Mouse (Mus musculus) cerebral cortex, adult 2 months (tissue): ENCODE data around the gene Mamdc4.

Source experiments
- WGBS: fragments of 180-500 bp; shearing (Covaris S2); methylation state at CpG from one replicate; pipeline ENCODE4 v1.1.7; 2018; 5-methylcytosine and 5-hydroxymethylcytosine counted together

Gene Mamdc4

DNA sequence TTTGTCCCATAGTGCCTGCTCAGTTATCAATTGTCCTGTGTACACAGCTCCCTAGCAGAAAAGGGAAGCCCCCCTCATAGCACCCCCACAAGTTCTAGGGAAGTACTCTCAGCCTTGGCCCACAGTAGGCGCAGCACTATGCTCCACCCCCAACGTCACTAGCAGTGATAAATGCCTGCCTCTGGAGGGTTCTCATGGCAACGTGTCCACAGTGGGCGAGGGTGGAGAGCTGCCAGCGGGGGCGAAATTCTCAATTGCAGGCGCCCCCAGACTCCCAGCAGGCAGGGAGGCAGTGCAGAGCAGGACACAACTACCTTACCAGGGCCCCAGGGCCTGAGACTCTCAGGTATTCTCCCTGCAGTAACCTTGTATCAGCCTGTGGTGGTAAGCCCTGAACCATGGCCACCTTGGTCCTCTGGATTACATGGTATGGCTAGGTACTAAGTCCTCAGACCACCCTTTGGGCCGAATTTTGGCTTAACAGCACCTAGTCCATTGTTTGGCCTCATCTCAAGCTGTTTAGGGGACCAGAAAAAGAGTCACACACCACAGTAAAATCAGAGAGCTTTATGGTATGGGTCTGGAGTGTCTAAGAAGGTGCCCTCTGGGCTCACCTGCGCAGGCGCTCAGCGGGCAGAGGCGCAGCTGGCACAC lies 7.9 kb upstream of the Mamdc4 start:
- 35% methylated on average over 12 of the region's 12 CpGs for WGBS

DNA sequence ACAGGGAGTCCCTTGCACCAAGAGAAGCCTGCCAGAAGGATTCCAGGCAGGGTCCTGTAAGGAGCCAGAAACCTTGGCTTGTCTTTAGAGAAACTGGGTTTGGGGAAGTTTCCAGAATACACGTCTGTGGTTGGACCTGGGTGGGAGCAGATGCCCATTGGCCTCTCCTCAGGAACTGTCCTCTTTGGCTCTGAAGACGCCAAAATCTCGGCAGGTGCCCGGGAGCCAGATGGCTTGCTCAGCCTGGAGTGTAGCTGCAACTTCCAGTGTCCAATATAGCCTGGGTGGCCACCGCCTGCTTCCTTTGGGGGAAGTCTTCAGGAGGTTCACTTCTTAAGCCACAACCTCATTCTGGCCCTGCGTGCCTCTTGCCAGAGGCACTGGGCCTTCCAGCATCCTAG lies 7.3 kb upstream of the Mamdc4 start:
- 4% methylated on average over 6 of the region's 6 CpGs for WGBS

DNA sequence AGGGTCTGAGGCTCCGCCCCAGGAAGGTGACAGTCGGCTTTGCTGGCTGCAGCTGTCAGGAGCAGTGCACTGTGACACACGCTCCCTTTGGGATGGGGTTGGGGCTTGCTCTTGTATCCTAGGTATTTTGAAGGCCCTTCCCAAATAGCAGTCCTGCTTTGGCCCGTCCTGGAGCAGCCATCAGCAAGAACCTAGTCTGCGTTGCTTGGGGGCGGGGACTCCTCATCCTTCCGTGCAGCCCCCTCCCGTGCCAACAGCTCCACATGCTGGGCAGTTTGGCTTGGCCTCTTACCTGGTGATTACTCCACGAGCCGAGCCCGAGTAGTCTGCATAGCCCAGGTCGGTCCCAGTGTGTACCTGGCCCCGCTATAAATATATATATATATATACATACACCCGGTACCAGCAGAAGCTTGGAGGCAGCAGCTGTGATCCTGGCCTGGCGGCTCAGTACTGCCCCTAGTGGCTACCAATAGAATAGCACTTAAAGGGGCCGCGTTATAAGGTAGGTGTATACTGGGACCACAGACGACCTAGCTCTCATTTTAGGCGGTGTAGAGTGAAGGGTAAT lies 6.7 kb upstream of the Mamdc4 start, which contains the start of gene Ajm1:
Gene Ajm1 (minus strand): TSS at position 464 of the 571 bp plus-strand sequence.
- 3% methylated on average over 19 of the region's 19 CpGs for WGBS

DNA sequence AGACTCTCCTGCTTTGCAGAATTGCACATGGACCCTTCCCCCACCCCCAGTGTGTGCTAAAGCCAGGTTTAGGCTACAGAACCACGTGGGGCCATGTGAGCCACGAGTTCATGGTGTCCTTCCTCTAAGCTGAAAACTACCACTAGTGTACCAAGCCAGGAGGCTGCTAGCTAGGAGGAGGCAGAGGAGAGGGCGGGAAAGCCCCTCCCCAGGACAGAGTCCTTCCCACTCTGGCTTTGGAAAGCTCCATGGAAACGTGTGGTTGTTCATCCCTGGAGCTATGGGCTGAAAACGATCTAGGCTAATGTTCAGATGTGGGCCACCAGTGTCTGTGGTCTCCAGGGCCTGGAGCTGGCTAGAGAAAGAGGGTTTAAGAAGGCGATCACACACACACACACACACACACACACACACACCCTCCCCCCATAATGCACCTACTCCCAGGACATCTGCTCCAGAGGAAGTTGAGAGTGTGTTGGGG lies 6.0 kb upstream of the Mamdc4 start:
- 17% methylated on average over 6 of the region's 6 CpGs for WGBS

DNA sequence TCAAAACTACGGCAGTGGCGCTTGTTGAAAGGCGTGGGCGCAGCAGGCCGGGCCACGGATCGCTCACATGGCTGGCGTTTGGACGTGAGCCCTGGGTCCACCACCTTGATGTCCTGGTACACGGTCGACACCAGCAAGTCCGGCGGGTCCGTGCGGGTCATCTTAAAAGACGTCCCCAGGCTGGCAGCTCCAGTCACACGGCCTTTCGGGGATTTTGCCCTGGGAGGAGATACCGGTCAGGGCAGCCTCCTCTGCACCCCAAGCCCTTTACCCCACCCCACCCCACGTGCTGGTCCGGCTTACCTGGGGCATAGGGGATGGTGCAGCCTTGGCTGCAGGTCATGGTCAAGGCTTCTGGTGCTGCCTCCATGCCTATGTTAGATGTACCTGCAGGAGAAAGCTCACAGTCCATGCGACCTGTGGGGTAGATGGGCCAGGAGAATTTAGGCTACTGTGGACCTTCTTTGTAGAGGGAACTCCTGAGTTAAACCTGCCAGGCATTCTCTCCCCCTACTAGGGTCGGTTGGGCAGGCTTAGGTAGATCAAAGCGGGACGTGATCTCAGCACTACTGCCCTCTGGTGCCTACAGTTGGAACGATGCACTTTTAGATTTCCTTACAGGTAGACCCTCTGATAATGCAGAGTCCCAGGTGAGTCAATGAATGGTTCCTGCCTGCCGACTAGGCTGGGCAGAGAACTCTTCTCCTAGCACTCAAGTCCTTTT lies 5.3 kb upstream of the Mamdc4 start:
- WGBS, result 27% methylated on average over 27 of the region's 27 CpGs

DNA sequence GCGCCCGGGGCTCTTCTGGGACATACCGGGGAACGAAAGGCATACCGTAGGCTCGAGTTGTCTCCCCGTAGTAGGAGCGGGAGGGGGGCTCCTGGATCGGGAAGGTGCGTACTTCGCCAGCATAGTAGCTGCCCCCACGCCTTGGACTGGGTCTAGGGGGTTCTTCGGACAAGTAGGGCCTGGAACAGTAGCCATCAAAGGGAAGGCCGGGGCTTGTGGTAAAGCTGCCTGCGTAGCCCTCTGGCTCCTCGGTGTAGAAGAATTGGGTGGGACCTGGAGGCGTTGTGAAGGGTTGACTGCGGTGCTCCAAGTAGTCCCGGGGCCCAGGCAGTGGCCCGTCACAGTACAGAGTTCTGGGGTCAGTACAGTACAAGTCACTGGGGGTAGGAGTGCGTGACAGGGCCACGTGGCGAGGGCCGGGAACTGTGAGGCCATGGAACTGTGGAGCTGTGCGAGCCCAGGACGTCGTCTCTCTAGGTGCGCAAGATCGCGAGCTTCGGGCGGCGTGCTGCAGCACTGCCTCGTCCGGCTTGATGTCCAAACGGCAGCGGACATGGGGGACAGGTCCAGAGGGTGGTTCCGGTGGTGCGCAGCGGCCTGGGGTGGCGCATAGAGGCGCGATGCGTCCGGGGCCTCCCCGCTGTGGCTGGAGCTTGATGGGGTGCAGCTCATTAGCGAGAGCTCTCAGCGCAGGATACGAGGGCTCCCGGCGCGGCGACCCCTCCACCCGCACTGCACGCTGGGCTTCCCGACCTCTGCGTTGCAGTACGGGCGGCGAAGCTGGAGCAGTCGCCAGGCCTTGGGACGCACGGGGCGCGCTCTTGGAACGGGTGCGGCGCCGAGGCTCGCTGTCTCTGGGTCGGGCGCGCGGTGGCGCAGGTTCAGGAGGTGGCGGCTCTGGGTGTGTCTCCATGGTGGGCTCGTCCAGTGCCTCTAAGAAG lies 4.4 kb upstream of the Mamdc4 start:
- WGBS, result 42% methylated on average over 77 of the region's 77 CpGs

DNA sequence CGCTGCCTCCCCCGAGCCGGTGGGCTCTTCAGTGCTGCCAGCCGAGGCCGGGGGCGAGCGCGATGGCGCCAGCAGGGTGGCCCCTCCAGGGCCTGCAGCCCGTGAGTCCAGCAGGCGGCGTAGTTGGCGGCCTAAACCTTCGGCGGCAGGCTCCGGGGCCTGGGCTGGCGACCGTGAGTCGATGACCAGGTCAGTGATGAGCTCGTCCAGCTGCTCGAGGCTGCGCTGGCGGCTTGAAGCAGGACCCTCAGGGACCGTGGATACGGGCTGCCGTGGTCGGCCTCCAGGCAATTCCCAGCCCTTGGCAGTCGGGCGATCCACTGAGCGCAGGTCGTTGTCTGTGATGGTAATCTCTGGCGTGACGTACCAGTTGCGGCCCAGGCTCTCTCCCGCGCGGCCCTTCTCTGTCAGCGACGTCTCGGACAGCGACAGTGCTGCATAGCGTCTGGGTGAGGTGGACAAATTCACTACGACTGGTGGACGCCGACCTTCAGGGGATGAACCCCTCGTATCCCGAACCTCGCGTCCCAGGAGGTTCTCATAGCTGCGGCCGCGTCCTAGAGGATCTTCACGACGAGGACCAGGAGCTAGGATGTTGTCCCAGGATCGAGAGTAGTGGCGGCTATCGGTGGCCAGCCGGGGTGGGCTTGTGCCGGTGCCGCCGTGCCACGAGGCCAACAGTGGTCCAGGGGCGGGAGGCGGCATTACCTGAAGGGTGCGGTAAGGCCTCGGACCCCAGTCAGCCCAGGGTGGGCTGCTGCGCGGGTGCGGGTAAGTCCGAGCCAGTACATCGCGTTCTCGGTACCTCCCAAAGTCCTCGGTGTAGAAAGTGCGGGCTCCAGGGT lies 3.5 kb upstream of the Mamdc4 start:
- 41% methylated on average over 75 of the region's 75 CpGs for WGBS

DNA sequence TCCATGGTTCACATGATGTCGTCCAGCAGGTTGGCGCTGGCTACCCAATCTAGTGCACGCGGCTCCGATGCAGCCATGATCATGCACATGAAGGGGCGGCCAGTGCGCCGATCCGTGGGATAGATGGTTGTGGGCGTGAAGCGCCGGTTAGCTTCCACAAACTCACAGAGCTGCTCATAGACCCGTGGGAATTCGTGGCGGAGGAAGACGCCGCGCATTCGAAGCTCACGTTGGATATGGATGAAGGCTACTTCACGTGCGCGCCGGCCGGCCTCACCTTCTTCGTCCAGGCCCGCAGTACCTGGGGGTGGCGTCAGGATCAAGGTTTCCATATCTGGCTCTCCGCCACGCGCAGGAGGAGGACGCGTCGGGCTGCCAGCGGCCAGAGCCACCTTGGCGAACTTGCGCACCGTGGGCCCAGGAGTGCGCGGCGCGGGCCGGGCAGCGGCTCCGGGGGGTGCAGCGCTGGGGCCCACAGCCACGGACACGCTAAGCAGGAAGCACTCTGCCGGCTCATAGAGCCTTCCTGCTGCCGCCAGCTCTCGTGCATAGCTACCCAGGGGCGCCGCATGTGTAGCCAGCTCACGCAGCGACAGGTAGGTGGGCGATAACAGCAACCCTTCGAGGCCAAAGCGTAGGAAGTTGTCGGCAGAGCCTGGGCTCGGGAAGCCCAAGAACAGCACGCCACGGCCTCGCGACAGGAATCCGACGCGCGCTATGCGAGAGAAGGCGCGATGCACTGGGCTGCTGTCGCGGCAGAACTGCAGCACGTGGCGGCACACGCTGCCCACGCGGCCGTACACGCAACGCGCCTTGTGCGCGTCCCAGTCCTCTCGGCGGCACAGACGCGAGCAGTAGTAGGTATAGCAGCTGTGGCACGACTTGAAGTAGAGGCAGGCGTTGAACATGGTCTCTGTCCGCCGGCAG lies 2.6 kb upstream of the Mamdc4 start:
- WGBS, result 26% methylated on average over 92 of the region's 92 CpGs

DNA sequence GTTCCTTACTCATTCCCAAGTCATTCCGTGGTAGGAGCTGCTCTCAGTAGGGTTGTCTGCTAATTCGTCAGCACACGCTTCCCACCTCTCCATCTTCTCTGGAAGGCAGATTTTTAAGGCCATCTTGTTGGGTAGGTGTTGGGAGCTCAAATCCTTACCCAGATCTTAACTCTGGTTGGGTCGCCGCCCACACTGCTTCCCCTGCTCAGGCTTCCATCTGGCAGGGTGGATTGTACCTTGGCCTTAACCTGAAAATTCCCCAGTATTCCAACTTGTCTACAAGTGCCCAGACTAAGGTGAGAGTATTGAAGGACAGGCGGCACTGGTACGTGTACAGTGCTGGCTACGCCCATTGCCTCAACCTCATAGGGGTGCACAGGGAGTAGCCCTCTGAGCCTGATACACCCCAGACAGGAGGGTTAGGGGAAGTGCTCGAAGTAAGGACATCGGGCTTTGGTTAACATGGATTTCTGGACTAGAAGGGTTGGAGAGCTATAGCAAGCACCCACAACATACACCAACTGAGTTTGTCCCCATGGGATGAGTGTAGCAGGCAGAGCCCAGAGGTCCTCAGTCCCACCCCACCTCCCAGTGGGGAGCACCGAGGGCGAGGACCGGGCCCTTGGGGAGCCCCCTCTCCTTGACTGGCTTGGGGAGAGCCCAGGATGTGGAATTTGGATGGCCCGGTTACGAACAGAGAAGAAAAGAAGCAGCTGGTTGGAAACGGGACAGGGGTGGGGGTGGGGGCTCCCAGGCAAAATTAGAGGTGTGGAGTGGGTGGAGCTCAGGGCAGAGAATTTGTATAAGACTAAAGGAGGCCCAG lies 1.6 kb upstream of the Mamdc4 start:
- WGBS, result 54% methylated on average over 16 of the region's 16 CpGs

DNA sequence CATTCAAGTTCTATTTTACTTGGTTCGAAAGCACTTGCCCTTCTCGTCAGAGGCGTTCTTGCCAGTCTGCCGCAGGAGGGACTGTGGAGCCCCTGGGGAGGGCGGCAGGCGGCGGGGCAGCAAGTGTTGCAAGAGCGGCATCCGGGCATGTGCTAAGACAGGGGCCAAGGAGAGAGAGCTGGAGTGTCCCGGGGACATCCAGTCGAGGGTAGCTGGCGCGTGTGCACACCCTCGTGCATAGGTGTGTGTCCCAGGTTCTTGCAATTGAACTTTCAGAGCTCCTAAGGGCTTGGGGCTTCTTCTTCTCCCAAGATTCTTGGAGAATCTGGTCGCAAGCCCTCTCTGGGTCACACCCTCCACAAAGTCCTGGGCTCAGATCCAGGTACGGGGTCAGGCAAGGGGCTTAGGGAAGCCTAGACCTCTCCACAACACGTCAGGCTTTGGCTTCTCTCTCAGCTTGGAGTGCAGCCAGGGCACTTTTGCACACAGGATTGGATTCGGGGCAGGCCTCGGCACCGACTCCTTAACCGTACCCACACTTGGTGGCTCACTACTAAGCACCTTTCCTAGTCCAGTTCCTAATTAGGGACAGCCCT lies 885 bp upstream of the Mamdc4 start:
- WGBS, result 5% methylated on average over 21 of the region's 21 CpGs

DNA sequence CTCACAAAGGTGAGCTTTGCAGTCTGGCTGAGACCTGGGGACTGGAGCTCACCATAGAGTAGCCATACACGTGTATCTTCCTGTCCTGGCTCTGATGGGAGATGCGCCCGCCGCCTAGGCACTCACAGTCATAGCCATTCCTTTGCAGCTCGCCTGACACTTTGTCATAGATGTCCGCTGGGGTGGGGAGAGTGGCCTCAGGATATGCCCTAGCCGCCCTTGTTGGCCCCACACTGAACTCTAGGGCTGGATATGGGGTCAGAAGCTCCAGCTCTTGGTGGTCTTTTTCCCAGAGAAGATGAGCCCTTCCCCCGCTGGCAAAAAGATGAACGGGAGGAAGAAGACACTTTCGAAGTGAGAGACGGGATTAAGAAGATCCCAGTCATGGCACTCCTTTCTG lies 509 bp downstream of the Mamdc4 start:
- WGBS, result 8% methylated on average over 11 of the region's 11 CpGs

DNA sequence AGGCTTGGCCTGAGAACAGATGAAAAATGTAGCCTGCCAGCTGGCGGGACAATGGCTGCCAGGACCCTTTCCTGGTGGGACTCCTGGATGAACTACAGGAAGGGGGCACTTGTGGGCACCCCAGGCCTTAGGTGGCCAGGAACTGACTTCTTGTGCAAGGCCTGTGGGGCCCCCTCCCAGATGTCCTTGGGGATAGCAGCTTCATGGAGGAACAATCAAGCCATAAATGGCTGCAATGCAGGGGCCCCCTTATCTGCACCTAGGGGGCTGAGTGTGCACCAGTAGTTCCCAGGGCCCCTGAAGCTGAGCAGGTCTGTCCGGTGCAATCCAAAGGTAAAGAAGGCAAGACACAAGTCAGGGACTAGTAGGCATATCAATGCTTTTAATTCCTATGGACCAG lies 1.6 kb downstream of the Mamdc4 start:
- WGBS, result 90% methylated on average over 2 of the region's 2 CpGs

DNA sequence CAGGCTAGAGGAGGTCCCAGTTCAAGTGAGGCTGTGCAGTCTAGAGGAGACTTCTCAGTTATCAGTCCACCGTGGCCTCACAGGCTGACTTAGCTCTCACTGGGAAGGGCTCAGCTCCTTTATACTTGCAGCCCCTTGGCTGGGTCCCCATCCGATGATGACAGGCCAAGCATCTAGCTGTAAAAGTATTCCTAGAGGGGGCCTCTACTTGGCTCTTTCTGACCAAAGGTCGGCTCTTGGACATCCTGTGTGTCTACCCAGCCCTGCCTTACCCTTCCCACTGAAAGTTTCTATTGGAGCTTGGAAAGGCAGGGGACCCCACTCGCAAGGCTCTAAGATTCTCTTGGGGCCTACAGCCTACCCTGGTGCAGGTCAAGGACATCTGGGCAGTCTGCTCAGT lies 3.4 kb downstream of the Mamdc4 start:
- 93% methylated on average over 4 of the region's 4 CpGs for WGBS

DNA sequence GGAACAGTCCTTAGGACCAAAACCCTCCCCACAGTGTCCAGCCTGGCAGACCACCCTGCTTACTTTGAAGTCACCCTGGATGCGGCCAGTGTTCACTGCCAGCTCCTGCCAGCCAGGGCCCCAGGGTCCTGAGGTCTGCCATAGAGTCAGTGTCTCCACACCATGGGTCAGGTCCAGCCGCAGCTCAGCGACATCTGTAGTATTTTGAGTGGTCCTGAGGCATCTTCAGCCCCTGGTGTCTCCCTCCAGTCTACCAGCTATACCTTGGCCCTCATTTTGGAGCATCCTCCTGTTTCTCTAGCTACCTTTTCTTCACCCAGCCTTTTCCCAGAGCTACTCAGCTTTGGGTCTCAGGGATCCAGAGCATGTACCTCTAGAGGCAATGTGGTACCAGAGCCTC lies 5.3 kb downstream of the Mamdc4 start:
- WGBS, result 99% methylated on average over 3 of the region's 3 CpGs

DNA sequence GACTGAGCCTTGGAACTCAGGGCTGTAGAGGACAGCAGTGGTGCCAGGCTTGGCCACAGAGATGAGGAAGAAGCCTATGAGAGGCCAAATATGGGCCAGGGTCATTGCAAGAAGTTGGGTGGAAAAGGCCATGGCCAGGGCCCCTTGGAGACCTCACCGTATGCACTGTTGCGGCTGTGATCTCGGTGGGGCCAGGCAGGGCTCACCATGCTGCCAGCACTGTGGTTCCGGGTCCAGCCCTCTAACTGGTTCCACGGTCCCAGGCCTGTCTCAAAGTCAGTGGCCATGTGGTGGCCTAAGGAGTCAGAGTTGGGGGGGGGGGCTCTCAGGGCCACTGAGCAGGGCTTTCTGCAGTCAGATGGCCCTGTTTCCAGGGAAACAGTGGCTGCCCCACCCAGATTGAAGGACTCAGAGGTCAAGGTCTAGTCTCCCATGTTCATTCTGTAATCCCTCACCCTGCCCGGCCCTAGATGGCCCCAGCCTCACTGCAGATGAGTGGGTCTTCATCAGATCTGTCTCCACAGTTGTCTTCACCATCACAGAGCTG lies 6.1 kb downstream of the Mamdc4 start:
- WGBS, result 97% methylated on average over 6 of the region's 6 CpGs

DNA sequence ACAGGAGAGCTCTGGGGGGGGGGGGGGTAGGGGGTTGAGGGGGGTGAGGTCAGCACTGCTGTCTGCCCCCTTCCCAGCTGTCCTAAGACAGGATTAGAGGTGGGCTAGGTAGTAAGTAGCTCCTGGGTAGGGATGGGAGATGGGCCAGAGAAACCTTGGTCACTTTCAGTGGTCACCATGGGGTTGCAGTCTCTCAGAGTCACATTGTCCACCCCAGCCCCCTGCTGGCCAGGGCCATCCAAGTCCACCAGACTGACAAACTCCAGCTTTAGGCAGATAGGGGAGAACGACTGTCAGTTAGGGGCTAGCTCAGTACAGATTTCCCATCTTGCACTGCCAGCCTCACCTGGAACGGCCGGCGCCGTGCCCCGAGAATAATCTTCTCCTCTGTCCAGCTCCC lies 8.1 kb downstream of the Mamdc4 start:
- 78% methylated on average over 6 of the region's 6 CpGs for WGBS

DNA sequence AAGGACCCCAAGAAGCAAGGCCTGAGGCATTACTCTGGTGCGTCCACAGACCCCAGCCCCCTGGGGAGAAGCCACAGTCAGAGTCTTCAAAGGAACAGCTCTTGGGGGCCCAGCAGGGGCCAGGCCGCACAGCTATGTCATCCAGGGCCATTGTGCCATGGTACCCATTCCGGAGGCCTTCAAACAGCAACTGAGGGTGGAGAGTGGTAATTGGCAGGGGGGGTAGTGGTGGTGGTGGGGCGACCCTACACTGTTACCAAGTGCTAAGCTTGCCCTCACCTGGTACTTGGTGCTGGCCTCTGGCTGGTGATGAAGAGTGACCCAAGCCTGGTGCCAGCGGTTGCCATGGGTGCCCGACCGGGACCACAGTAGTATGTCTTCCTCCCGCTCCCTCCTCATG lies 8.9 kb downstream of the Mamdc4 start:
- 90% methylated on average over 8 of the region's 8 CpGs for WGBS

DNA sequence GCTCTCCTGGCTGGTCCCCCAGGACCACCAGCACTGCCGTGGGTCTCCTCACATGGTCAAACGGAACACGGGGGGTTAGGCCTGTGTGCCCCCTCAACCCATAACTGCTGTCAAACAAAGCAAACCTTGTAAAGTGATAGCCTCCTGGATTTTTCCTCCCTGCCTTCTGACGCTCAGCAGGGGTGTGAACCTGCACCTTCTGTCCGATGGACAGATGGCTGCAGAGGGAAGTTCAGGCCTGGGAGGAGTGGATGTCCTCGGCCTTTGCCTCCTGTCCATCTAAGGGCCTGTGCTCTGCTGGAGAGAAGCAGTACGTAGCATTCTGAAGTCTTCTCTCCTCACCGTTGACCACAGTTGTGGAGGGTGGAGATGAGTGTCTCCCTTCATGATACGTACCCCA lies 12.7 kb downstream of the Mamdc4 start:
- WGBS, result 86% methylated on average over 9 of the region's 9 CpGs
